Mouse (Mus musculus) large intestine, adult 2 months (tissue): ENCODE data around the gene Ltv1. TPM values are rescaled to one million over a fixed set of nuclear protein-coding genes. Genes with fewer than 3 reads are reported as not detected.

ENCODE experiments used
- DNase-seq: peaks from one replicate; pipeline ENCODE4 v3.0.0-alpha.2; 2012; ENCODE audit warnings: low read depth, low spot score
- WGBS: fragments of 180-500 bp; shearing (Covaris S2); methylation state at CpG from one replicate; pipeline ENCODE4 v1.1.7; 2018; 5-methylcytosine and 5-hydroxymethylcytosine counted together
- polyA plus RNA-seq: library from polyadenylated mRNA; depleted of rRNA; stranded (reverse); fragments of >200 nt; gene quantifications from 2 replicates; pipeline ENCODE4 v1.2.3, GENCODE M21; 2012; rRNA removed

Ltv1 gene
- 19.3 and 19.5 TPM in 2 replicates for polyA plus RNA-seq

GRCm38 (mm10) chr10:13192731-13193351 lies at the start of gene Ltv1:
Gene Ltv1, minus strand, starts transcription at chr10:13193168.
- DNase-seq, result peak; percentile 88
- whole genome bisulfite sequencing, result under 1% methylated on average over 43 of the region's 43 CpGs

- no peak for DNase-seq
- 64% methylated on average over 4 of the region's 4 CpGs for WGBS
These were observed 47.5 kb upstream of the Ltv1 start for GRCm38 (mm10) chr10:13240431-13240830.

- no peak for DNase-seq
- WGBS, result 41% methylated on average over 4 of the region's 4 CpGs
These were observed 45.2 kb upstream of the Ltv1 start for GRCm38 (mm10) chr10:13238188-13238587.

GRCm38 (mm10) chr10:13236866-13237265 lies 43.9 kb upstream of the Ltv1 start:
- 95% methylated on average over 5 of the region's 5 CpGs for WGBS
- no peak for DNase-seq

GRCm38 (mm10) chr10:13234503-13234902 lies 41.5 kb upstream of the Ltv1 start:
- no peak for DNase-seq
- 67% methylated on average over 3 of the region's 3 CpGs for WGBS

- 94% methylated on average over 10 of the region's 10 CpGs for WGBS
- DNase-seq, result no peak
These were observed 41.0 kb upstream of the Ltv1 start for GRCm38 (mm10) chr10:13233941-13234340.

GRCm38 (mm10) chr10:13233143-13233622 lies 40.2 kb upstream of the Ltv1 start:
- DNase-seq, result no peak
- 78% methylated on average over 2 of the region's 2 CpGs for WGBS

- WGBS, result 81% methylated on average over 9 of the region's 9 CpGs
- no peak for DNase-seq
These were observed 39.6 kb upstream of the Ltv1 start for GRCm38 (mm10) chr10:13232443-13233142.

GRCm38 (mm10) chr10:13230716-13231115 lies 37.7 kb upstream of the Ltv1 start:
- DNase-seq, result no peak
- WGBS, result 94% methylated on average over 7 of the region's 7 CpGs

- 86% methylated on average over 7 of the region's 7 CpGs for WGBS
- DNase-seq, result no peak
These were observed 32.6 kb upstream of the Ltv1 start for GRCm38 (mm10) chr10:13225377-13226063.

GRCm38 (mm10) chr10:13222135-13222534 lies 29.2 kb upstream of the Ltv1 start:
- no peak for DNase-seq

GRCm38 (mm10) chr10:13220061-13220460 lies 27.1 kb upstream of the Ltv1 start:
- 40% methylated on average over 1 of the region's 1 CpGs for WGBS

More at GRCm38 (mm10) chr10:13222135-13222534, 29.2 kb upstream of the Ltv1 start:
- 92% methylated on average over 3 of the region's 3 CpGs for WGBS

GRCm38 (mm10) chr10:13213956-13214355 lies 21.0 kb upstream of the Ltv1 start:
- no peak for DNase-seq
- WGBS, result 87% methylated on average over 12 of the region's 12 CpGs

More at GRCm38 (mm10) chr10:13220061-13220460, 27.1 kb upstream of the Ltv1 start:
- DNase-seq, result no peak

- WGBS, result 79% methylated on average over 6 of the region's 6 CpGs
- no peak for DNase-seq
These were observed 19.9 kb upstream of the Ltv1 start for GRCm38 (mm10) chr10:13212829-13213228.

GRCm38 (mm10) chr10:13212326-13212725 lies 19.4 kb upstream of the Ltv1 start:
- no peak for DNase-seq
- 91% methylated on average over 9 of the region's 9 CpGs for WGBS

GRCm38 (mm10) chr10:13209930-13210637 lies 17.1 kb upstream of the Ltv1 start:
- WGBS, result 68% methylated on average over 8 of the region's 8 CpGs
- no peak for DNase-seq

- DNase-seq, result no peak
- 82% methylated on average over 3 of the region's 3 CpGs for WGBS
These were observed 16.5 kb upstream of the Ltv1 start for GRCm38 (mm10) chr10:13209506-13209905.

- no peak for DNase-seq
- 90% methylated on average over 4 of the region's 4 CpGs for WGBS
These were observed 16.1 kb upstream of the Ltv1 start for GRCm38 (mm10) chr10:13209061-13209460.

GRCm38 (mm10) chr10:13201741-13202293 lies 8.8 kb upstream of the Ltv1 start:
- 97% methylated on average over 6 of the region's 6 CpGs for WGBS
- DNase-seq, result no peak

- DNase-seq, result no peak
- 94% methylated on average over 3 of the region's 3 CpGs for WGBS
These were observed 7.9 kb upstream of the Ltv1 start for GRCm38 (mm10) chr10:13200862-13201261.
